Mouse (Mus musculus) mouse trophoblast stem cell (cell line): ENCODE measurements around the gene Camk2d.

Experiments used
- in situ Hi-C, 2 experiments: fragments of 300-500 bp; cut with MseI, MboI; formaldehyde crosslinking; loops; 2 replicates in 1 of 2; 3 replicates in 1 of 2; pipeline ENCODE4 v1.15.1; 2025

Gene Camk2d

DNA sequence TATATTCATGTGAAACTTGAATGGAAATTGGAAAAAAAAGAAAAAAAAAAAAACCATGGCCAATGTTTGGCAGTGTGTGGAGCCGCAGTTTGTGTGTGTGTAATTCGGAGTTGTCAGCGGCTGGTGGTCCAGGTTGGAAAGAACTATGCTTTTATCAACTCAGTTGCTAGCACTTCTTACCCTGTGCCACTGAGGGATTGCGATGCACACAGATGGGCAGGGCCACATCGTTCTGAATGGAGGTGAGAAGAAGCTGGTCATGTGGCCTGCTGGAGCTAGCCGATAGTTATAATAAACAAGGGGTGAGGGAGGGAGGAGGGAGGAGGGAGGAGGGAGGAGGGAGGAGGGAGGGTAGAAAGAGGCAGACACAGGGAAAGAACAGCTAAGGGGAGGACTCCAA lies 89.3 kb downstream of the Camk2d start:
- in situ Hi-C loops = no loop called here

GRCm38 (mm10) chr3:126687150-126687549 lies 91.0 kb downstream of the Camk2d start:
- in situ Hi-C loops = no loop called here

DNA sequence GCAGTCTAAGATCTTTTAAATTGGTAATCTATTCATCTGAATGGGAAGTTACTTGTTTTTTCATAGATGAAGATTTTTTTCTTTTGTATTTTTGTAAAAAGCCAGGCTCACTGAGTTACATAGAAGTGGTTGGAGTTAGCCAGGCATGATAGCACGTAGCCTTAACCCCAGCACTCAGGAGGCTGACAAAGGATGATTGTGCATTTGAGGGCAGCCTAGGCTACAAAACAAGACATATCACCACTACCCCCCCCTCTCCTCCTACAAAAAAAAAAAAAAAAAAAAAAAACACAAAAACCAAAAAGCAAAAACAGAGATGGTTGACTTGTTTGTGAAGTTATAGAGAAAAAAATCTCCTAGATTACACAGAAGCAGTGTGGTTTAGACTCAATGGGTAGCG lies 92.4 kb downstream of the Camk2d start:
- in situ Hi-C loops = no loop called here

DNA sequence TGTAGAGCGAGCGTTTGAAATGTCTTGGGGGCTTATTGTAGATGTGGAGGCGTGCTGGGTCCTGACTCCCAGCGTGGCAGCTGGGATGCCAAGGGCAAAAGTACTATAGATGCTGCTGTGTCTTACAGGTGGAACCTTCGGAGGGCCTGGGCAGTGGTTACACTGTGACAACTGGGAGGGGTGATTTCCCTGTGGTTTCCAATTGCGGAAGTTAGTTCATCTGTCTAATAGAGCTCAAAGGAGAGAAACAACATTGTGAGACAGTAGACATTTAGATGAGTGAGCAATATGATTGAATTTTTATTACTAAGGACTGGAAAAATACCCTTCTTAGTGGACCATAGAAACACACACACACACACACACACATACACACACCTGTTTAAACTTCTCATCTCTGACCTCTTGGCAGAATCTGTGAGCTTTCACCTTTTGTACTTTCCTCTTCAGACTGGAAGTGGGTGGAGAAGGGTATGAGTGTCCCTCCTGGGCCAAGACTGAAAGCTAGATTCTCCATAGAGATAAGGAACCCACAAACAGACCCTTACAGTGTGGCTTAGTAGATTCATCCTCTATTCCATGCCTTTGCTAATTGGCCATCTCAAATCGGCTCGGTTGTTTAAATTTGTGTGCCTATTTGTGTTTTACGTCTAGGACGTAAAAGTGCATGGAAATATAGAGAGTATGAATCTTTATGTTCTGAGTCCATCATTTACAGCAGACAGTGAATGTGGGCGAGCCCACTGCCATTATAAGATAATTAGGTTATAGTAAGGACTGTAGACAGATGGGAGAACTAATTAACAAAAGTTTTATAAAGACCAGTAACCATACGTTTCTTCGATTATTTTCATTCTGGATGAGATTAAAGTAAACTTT lies 94.8 kb downstream of the Camk2d start:
- in situ Hi-C loops = no loop called here

DNA sequence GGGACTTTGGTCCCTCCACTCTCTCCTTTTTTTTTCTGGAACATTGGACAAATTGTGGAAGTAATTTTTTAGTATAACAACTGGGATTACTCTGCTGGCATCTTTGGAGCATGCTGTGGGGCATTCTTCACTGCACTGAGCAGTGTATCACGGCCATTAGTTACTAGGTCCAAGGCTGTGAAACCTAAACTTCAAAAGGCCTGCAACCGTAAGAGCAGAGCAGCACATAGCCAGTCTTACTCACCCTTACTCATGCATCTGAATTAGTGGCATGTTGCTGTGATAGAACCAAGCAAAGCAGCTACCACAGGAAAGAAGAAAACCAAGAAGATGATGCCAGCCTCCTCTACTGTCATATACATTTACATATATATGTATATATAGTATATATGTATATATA lies 95.5 kb downstream of the Camk2d start:
- in situ Hi-C loops = no loop called here

GRCm38 (mm10) chr3:126692797-126693196 lies 96.7 kb downstream of the Camk2d start:
- in situ Hi-C loops = no loop called here

- in situ Hi-C loops = no loop called here
Observed at GRCm38 (mm10) chr3:126693302-126693701, 97.2 kb downstream of the Camk2d start.

DNA sequence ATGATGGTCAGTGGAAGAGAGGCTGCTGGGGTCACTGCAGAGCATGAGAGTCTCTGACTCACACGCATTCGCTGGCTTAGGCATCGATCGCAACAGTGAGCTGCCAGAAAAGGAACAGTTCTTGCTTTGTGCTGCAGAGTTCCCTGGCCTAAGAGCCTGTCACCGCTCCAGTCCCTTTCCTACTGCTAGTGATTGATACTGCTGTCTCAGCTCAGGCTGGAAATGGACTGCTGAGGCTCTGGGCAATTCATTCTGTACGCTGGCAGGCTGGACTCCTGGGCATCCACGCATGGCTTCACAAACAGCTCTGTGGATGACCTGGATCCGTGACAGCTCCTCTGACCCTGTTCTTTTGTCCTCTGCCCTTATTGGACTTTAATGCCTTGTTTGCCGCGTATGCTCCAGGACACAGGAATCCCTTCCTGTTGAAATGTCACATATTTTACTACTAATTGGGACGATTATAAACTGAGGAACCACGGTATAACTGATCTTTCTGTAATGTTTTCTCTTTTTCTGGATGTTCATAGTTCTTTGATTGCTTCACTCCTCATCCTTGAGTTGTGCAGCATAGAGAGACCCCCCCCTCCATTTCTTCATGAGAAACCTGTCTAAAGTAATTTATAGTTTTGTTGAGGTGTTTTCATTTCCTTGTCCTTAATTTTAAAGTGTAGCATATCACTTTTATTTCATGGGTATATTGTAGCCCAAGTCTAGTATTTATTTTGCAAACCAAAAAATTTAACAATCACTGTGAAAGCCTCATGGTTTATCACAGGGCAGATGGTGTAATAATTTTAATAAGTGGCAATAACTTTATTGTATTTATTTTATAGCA lies 99.6 kb downstream of the Camk2d start:
- in situ Hi-C loops = no loop called here

- in situ Hi-C loops = no loop called here
Observed at GRCm38 (mm10) chr3:126696620-126697019, 100.5 kb downstream of the Camk2d start.

DNA sequence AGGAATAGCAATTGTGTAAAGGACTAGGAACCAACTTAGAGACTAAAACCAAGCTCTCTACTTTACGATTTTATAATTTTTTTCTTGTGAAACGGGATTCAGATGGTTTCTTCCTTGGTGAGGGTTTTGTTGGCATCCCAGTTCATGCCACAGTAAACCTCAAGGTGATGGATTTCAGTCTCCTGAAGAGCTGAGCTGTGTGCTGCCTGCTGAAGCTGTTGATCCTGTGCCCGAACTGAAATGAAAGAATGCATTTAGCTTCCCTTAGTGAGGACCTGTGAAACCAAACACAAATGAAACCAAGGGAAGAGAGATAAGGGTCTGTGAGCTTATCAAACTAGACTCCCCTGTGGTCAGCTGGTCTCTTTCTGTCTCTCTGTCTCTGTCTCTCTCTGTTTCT lies 103.6 kb downstream of the Camk2d start:
- in situ Hi-C loops = no loop called here

DNA sequence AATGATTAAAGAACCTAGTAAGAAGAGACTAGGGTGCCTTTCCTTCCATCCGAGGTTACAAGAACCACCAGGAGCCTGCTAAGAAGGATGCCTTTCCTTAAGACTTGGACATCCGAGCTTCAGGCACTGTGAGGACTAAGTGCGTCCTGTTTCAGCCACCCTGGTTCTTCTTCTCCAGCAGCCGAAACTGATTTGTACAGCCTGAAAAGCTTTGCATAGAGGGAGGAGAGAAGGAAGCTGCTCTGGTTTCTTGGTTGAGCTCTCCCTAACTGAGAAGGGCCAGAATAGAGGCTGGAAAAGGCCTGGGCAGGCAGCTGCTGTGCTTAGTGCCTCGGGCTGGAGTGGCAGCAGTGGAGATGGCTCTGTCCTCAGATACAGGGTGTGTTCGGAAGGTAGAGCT lies 105.0 kb downstream of the Camk2d start:
- in situ Hi-C loops = no loop called here

- in situ Hi-C loops = no loop called here
Observed at GRCm38 (mm10) chr3:126701586-126701985, 105.5 kb downstream of the Camk2d start.

GRCm38 (mm10) chr3:126705490-126705889 lies 109.4 kb downstream of the Camk2d start:
- in situ Hi-C loops = no loop called here

DNA sequence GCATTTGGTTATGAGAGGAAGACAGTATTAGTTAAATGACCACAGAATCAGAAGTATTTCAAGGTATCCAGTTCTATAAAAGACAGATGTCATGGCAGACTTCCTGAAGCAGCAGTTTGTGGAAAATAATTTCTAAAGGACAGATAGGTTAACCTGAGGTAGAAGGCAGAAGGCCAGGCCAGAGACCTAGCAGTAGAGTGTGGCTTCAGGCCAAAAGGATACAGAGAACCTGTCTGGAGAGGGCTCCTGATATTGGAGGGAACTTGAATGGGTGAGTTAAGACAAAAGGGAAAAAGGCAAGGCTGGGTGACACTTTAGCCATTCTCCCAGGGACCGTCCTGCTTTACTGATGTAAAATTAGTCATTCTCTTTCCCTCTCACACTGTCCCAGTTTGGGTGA lies 118.2 kb downstream of the Camk2d start:
- in situ Hi-C loops = no loop called here

GRCm38 (mm10) chr3:126723021-126723449 lies 126.9 kb downstream of the Camk2d start:
- in situ Hi-C loops = no loop called here

DNA sequence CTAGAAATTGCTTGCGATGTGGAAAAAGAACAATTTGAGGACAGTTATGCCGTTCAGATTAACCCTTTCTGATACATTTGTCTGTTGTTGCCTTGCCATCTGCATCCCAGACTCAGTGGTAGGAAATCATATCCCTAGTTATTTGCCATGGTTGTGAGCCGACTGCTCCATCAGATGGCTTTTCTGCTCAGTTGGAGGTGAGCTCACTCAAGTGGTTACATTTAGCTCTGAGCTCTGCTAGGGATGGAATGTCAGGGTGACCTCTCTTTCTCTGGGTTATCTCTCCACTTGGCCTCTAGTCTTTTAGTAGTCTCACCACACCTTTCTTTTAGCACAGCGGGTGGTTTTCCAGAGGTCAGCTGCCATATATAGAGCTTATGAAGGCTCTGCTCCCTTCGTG lies 127.4 kb downstream of the Camk2d start:
- in situ Hi-C loops = no loop called here

DNA sequence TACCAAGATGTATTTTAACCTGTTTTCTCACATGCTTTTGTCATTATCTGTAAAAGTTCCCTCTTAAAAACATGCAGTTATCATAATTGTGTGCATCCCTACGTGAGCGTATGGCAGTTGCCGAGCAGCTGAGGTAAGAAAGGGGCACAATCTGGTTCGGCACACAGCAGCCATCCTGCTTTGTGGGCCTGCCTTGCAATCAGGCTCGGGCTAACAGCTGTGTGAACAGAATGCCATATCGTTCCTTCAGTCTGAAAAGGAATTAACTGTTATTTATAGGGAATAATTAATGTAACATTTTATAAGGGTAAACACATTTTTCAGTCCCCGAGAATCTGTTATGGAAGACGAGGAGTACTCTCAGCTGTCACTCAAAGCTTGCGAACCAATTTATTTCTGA lies 129.5 kb downstream of the Camk2d start:
- in situ Hi-C loops = no loop called here

- in situ Hi-C loops = no loop called here
Observed at GRCm38 (mm10) chr3:126727387-126727786, 131.3 kb downstream of the Camk2d start.

DNA sequence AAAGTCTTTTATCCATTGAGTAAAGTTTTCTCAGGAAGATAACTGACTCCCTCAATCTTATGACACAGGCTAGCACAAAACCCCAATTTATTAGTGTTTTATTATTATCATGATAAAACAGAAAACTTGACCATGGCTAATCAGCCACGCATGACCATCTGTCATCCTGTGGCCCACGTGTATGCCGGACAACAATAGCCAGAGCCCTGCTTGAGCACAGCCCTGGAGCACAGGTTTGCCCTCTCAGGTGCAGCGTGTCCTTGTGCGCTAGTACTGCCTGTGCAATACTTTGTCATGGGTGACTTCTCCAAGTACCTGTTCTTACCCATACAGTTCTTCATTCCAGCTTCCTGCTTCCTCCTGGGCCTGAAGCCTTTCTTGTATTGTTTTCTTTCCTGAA lies 134.3 kb downstream of the Camk2d start:
- in situ Hi-C loops = no loop called here

GRCm38 (mm10) chr3:126732323-126732722 lies 136.2 kb downstream of the Camk2d start:
- in situ Hi-C loops = no loop called here

- in situ Hi-C loops = no loop called here
Observed at GRCm38 (mm10) chr3:126734533-126734932, 138.4 kb downstream of the Camk2d start.

DNA sequence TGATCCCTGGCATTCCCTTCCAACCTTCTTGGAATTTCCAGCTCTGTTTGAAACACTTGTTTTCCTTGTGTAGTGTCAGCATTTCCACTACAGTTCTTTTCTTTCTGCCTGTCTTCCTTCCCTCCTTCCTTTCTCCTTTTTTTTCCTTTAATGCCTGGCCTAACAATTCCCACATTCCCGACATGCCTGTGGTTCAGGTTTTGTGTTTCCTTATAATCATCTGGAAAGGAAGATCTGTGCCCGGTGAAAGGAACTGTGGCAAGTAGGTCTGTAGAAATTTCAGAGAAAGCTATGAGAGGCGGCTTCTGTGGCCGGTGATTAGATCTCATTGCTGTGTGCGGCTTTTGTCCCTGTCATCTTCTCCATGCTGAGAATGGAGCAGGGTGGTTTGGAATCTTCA lies 139.1 kb downstream of the Camk2d start:
- in situ Hi-C loops = no loop called here

DNA sequence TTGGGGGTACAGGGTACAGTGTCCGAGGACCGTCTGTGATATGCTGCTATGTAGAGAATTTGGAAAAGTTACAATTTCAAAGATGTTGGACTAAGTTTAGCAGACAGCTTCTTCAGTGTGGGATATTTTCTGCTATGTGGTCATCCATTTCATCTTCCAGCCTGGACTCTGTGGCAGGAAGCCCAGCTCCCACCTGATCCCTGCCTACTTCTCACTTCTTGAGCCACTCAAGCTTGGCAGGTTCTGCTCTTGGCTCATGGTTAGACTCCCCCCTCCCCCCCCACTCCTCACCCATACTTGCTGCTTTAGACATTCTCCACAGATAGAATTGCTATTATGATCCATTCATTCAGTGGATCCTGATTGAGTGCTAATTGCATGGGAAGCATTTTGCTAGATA lies 141.0 kb downstream of the Camk2d start:
- in situ Hi-C loops = no loop called here
